Mouse (Mus musculus) kidney, embryonic 14.5 days (tissue): ENCODE measurements at regions not wholly inside any gene's neighbourhood (a gene's known extent, or its start where the extent isn't known, plus 50 kb on each side); places are given as distances from the start of the nearest gene placed in this dataset.

ENCODE experiments used
- ATAC-seq: fragments of 200-750 bp; cut with Nextera tagmentation; 2 replicates; pipeline ENCODE4 v1.8.0; 2017; ENCODE audit warnings: moderate number of reproducible peaks, mild to moderate bottlenecking, moderate TSS enrichment, moderate library complexity; ENCODE audit not compliant: low FRiP score, low TSS enrichment
- H3K27ac ChIP-seq: fragments of 300-500 bp; sonication (generic); 2 replicates; pipeline ENCODE4 v1.5.1; 2014; ENCODE audit warnings: low read depth, mild to moderate bottlenecking, low read length, moderate library complexity, mixed read lengths
- H3K27me3 ChIP-seq: fragments of 300-500 bp; sonication (generic); 2 replicates; pipeline ENCODE4 v1.6.1; 2014; ENCODE audit warnings: mild to moderate bottlenecking, low read length; ENCODE audit not compliant: control insufficient read depth, insufficient read depth
- H3K36me3 ChIP-seq: fragments of 300-500 bp; sonication (generic); 2 replicates; pipeline ENCODE4 v1.6.1; 2014; ENCODE audit warnings: low read length, mixed read lengths; ENCODE audit not compliant: control insufficient read depth, insufficient read depth
- H3K4me1 ChIP-seq: fragments of 300-500 bp; sonication (generic); 2 replicates; pipeline ENCODE4 v1.6.1; 2014; ENCODE audit warnings: low read length, mixed read lengths; ENCODE audit not compliant: control insufficient read depth, insufficient read depth
- H3K4me2 ChIP-seq: fragments of 300-500 bp; sonication (generic); replicated peaks from 2 replicates; pipeline ENCODE4 v1.6.1; 2014; ENCODE audit warnings: low read depth, mild to moderate bottlenecking, low read length
- H3K4me3 ChIP-seq: fragments of 300-500 bp; sonication (generic); 2 replicates; pipeline ENCODE4 v1.5.1; 2014; ENCODE audit warnings: mild to moderate bottlenecking, low read length
- H3K9ac ChIP-seq: fragments of 300-500 bp; sonication (generic); 2 replicates; pipeline ENCODE4 v1.6.1; 2014; ENCODE audit warnings: low read depth, mild to moderate bottlenecking, low read length, moderate library complexity
- H3K9me3 ChIP-seq: fragments of 300-500 bp; sonication (generic); 2 replicates; pipeline ENCODE4 v1.6.1; 2016; ENCODE audit warnings: low read length; ENCODE audit not compliant: control insufficient read depth
- WGBS: fragments of 180-500 bp; shearing (Covaris S2); extraction: QIAGEN DNeasy Blood & Tissue Kit; methylation state at CpG from one replicate; pipeline ENCODE4 v1.1.7; 2014; 5-methylcytosine and 5-hydroxymethylcytosine counted together

DNA sequence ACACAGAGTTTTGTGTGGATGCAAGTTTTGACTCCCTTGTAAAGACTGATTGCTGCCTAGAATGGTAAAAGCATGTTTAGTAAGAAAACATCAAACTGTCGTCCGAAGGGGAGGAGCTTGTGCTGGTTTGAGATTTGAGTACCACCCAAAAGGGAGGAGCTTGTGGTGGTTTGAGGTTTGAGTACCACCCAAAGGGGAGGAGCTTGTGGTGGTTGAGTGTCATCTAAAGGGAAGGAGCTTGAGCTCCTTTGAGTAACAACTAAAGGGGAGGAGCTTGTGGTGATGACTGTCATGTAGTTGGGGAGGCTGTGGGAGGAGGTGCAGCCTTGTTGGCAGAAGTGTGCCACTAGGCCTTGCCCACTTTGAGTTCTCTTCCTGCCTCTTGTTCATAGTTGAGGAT lies 192.8 kb upstream of the Ajap1 start:
- no peaks in the 10 kb centered on the region for H3K4me1 ChIP-seq
- H3K27ac ChIP-seq, result no peak overlapping the region
- no peak overlapping the region for H3K4me3 ChIP-seq
- H3K9ac ChIP-seq, result no peak overlapping the region
- H3K9me3 ChIP-seq, result no peaks in the 10 kb centered on the region
- no peak overlapping the region for H3K4me2 ChIP-seq
- WGBS, result 63% methylated on average over 2 of the region's 2 CpGs
- H3K27me3 ChIP-seq, result no peaks in the 10 kb centered on the region
- no peak for ATAC-seq
- H3K36me3 ChIP-seq, result no peaks in the 10 kb centered on the region

DNA sequence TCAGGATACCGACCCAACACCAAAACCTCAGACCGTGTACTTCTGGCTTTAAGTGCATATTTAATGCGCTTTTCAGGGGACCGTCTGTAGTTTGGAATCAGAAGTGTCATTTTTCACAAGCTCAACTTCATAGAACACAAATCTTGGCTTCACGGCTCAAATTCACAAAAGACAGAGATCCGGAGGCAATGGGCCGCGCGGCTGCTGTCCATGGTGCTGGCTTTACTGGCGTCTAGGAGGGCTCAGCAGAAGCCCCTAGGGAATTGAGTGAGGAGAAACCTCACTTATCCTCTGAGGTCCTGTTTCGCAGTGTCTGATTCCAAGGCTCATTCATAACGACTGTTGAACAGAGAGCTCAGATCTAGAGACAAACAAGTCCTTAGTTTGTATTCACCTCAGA lies 196.5 kb upstream of the Ajap1 start:
- no peaks in the 10 kb centered on the region for H3K9me3 ChIP-seq
- no peak overlapping the region for H3K27ac ChIP-seq
- H3K36me3 ChIP-seq, result no peaks in the 10 kb centered on the region
- no peaks in the 10 kb centered on the region for H3K4me1 ChIP-seq
- no peaks in the 10 kb centered on the region for H3K27me3 ChIP-seq
- no peak overlapping the region for H3K9ac ChIP-seq
- no peak overlapping the region for H3K4me3 ChIP-seq
- WGBS, result 22% methylated on average over 12 of the region's 12 CpGs
- no peak overlapping the region for H3K4me2 ChIP-seq
- ATAC-seq, result no peak

DNA sequence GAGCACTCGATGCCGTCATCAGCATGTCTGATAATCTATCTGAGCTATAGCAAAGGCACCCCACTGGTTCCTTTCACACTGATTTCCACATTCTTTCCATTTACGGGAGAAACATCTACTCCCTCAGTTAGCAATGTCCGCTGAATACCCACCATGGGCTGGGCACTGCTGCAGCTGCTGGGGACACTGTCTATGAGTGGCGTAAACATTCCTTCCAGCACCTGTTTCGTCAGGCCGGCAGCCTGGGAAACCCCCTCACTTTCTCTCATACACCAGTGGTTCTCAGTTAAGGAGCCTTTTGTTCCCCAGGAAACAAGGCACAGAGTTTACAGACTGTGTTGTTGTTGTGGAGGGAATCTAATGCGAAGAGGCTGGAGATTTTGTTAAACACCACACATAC lies 205.8 kb upstream of the Ajap1 start:
- Histone ChIP-seq H3K9ac (no peak overlapping the region), H3K27ac (no peak overlapping the region), H3K27me3 (no peaks in the 10 kb centered on the region), H3K4me3 (no peak overlapping the region), H3K4me2 (no peak overlapping the region), H3K9me3 (no peaks in the 10 kb centered on the region), H3K36me3 (no peaks in the 10 kb centered on the region), H3K4me1 (no peaks in the 10 kb centered on the region)
- 75% methylated on average over 8 of the region's 8 CpGs for WGBS
- no peak for ATAC-seq

- WGBS, result 83% methylated on average over 12 of the region's 12 CpGs
- no peak overlapping the region for H3K27ac ChIP-seq
- H3K36me3 ChIP-seq, result no peaks in the 10 kb centered on the region
- no peaks in the 10 kb centered on the region for H3K27me3 ChIP-seq
- ATAC-seq, result no peak
- H3K9me3 ChIP-seq, result no peaks in the 10 kb centered on the region
- no peak overlapping the region for H3K4me2 ChIP-seq
- no peak overlapping the region for H3K9ac ChIP-seq
- H3K4me1 ChIP-seq, result no peaks in the 10 kb centered on the region
- H3K4me3 ChIP-seq, result no peak overlapping the region
Measured at GRCm38 (mm10) chr4:153693881-153694280, 211.3 kb upstream of the Ajap1 start.

- no peak for ATAC-seq
- no peak overlapping the region for H3K4me3 ChIP-seq
- WGBS, result 29% methylated on average over 14 of the region's 14 CpGs
Measured at GRCm38 (mm10) chr4:153696426-153697040, 213.9 kb upstream of the Ajap1 start.

GRCm38 (mm10) chr4:153707218-153707617 lies 224.6 kb upstream of the Ajap1 start:
- Histone ChIP-seq H3K9ac (no peak overlapping the region), H3K4me3 (no peak overlapping the region), H3K9me3 (no peaks in the 10 kb centered on the region), H3K27ac (no peak overlapping the region), H3K36me3 (no peaks in the 10 kb centered on the region), H3K4me2 (no peak overlapping the region), H3K4me1 (no peaks in the 10 kb centered on the region), H3K27me3 (no peaks in the 10 kb centered on the region)
- 56% methylated on average over 7 of the region's 8 CpGs for WGBS
- peak; percentile 39; the same call in 1 of the 2 replicates for ATAC-seq

More at GRCm38 (mm10) chr4:153696426-153697040, 213.9 kb upstream of the Ajap1 start:
- no peak overlapping the region for H3K9ac ChIP-seq
- no peaks in the 10 kb centered on the region for H3K27me3 ChIP-seq
- H3K36me3 ChIP-seq, result no peaks in the 10 kb centered on the region
- H3K27ac ChIP-seq, result no peak overlapping the region
- no peaks in the 10 kb centered on the region for H3K9me3 ChIP-seq
- H3K4me1 ChIP-seq, result no peaks in the 10 kb centered on the region
- H3K4me2 ChIP-seq, result no peak overlapping the region

DNA sequence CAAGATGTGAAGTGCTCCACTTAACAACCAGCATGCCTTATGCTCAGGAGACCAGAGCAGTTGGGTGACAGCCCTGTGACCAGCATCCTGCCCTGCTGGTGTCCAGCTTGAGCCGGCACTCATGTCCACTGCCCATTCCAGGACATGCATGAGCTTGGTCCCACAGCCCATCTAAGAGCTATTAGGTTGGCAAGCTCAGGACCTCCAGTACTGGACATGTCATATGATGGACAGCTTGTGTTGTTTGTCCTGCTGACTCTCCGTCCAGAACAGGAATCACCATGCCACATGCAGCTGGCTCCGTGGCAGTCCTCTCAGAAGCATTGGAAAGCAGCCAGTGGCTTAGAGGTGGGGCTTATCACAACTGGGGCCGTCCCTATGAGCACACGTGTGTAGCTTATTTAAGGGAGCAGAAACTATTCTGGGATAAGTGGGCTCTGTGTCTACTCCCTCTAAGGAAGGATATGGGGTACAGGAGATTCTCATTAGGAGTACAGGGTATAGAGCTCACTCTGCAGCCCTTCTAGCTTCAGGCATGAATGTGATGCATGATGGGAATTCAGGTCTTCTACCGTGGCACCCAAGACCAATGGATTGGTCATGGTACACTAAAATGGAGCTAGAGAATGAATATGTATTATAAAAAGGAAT lies 232.5 kb upstream of the Ajap1 start:
- Histone ChIP-seq H3K4me3 (no peak overlapping the region), H3K9ac (no peak overlapping the region), H3K27me3 (no peaks in the 10 kb centered on the region), H3K36me3 (no peaks in the 10 kb centered on the region), H3K4me1 (no peaks in the 10 kb centered on the region), H3K27ac (no peak overlapping the region), H3K4me2 (no peak overlapping the region), H3K9me3 (no peaks in the 10 kb centered on the region)
- ATAC-seq, result no peak
- WGBS, result 67% methylated on average over 6 of the region's 6 CpGs

GRCm38 (mm10) chr4:153717273-153717672 lies 234.7 kb upstream of the Ajap1 start:
- no peaks in the 10 kb centered on the region for H3K9me3 ChIP-seq
- no peak for ATAC-seq
- H3K4me1 ChIP-seq, result no peaks in the 10 kb centered on the region
- H3K27ac ChIP-seq, result no peak overlapping the region
- 70% methylated on average over 12 of the region's 12 CpGs for WGBS
- no peak overlapping the region for H3K9ac ChIP-seq
- no peak overlapping the region for H3K4me3 ChIP-seq
- H3K36me3 ChIP-seq, result no peaks in the 10 kb centered on the region
- no peak overlapping the region for H3K4me2 ChIP-seq
- no peaks in the 10 kb centered on the region for H3K27me3 ChIP-seq

DNA sequence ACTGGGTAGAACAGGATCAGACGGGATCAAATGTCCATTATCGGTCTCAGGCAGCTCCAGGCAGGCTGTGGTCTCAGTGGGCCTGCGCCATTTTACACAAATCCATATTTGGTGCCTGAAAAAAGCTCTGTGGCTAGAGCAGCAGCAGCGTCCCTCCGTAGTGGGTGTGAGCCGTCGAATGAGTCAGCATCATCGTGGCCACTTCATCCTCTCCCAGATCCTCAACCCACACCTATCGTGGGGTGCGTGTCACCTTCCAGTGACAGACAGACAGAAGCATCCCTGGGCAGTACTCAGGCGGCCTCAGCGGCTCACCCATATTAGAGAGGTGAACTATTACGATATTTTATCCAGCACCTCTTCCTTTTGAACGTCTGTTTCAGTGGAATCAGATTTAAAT lies 233.0 kb upstream of the A430005L14Rik start:
- Histone ChIP-seq H3K36me3 (no peaks in the 10 kb centered on the region), H3K4me1 (peaks cover 18% of the 10 kb centered on the region), H3K9me3 (no peaks in the 10 kb centered on the region), H3K27ac (no peak overlapping the region), H3K27me3 (no peaks in the 10 kb centered on the region), H3K4me3 (no peak overlapping the region), H3K9ac (no peak overlapping the region), H3K4me2 (no peak overlapping the region)
- WGBS, result 81% methylated on average over 14 of the region's 14 CpGs
- no peak for ATAC-seq
